Mouse (Mus musculus) layer of hippocampus, adult 2 months (tissue): Measurements from ENCODE around the gene Cald1. TPM values are rescaled to one million over a fixed set of nuclear protein-coding genes. Genes with fewer than 3 reads are reported as not detected.
A peak's percentile ranks its signal among the peaks of the same experiment; 100 is the strongest.

Experiments
- DNase-seq, 2 experiments: peaks; one replicate each; pipeline ENCODE4 v3.0.0; 2022; ENCODE audit warnings: low spot score in 2 of 2
- H3K27ac ChIP-seq: fragments of 200-600 bp; 2 replicates; pipeline ENCODE4 v1.8.1; 2022
- H3K4me3 ChIP-seq: fragments of 200-600 bp; 2 replicates; pipeline ENCODE4 v1.8.1; 2022; ENCODE audit warnings: mild to moderate bottlenecking
- CTCF ChIP-seq: fragments of 200-600 bp; conservative IDR thresholded peaks from 2 replicates; pipeline ENCODE4 v1.8.1; 2022; ENCODE audit warnings: antibody characterized with exemption, mild to moderate bottlenecking, moderate library complexity
- total RNA-seq, 2 experiments: library from RNA; stranded (reverse); gene quantifications; 2 replicates each; pipeline ENCODE4 v1.2.3; 2021

Cald1 gene
- total RNA-seq, 2 experiments from 2014 or later, result 32.9 to 38.8 TPM

DNA sequence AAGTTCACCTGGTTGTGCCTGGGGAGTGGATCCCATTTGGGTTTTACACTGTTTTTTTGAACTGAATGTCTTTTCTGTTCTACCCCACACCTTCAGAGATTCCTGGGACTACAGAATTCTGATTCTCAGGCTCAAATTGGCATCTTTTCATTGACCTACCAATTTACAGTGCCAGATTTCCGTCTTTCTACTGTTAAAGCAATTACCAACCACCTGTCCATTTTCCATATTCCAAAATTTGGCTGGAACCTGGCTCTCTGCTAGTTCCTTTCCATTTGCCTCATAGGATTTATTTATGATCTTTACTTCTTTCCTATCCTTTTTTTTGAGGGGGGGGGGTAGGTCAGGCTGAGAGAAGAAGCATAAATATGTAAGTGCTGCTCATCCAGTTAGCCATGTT, 4.9 kb upstream of the Cald1 start:
- no peak for TF ChIP-seq CTCF
- DNase-seq, result no peak
- Histone ChIP-seq H3K4me3 (no peak overlapping the region), H3K27ac (no peak overlapping the region)

DNA sequence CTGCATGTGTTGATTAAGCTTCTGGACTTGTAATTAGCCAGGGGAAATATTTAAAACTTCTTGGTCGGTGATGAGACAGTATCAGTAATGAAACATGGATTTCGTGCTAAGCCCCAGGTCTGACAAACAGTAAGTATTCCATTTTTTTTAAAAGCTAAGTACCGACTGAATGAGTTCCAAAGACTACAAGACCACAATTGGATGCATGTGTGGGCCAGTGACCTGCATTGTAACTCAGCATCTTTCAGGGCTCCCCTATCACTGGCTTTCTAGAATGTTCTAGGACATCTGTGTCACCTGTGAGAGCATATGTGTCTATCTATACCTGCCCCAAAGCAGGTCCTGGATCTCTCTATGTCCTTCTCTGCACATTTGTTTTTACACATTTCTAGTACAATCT, 984 bp upstream of the Cald1 start:
- H3K27ac ChIP-seq, result no peak overlapping the region
- no peak for DNase-seq
- no peak for TF ChIP-seq CTCF
- no peak overlapping the region for H3K4me3 ChIP-seq

GRCm38 (mm10) chr6:34599171-34599570, 871 bp downstream of the Cald1 start:
- TF ChIP-seq CTCF, result no peak
- peak overlapping the region; percentile 43; the same call in 1 of the 2 replicates for H3K27ac ChIP-seq
- peak overlapping the region; percentile 48 for H3K4me3 ChIP-seq
- DNase-seq, result no peak

GRCm38 (mm10) chr6:34599631-34600111, 1.4 kb downstream of the Cald1 start:
- peak overlapping the region; percentile 43; the same call in 1 of the 2 replicates for H3K27ac ChIP-seq
- no peak for TF ChIP-seq CTCF
- no peak for DNase-seq
- peak overlapping the region; percentile 48 for H3K4me3 ChIP-seq

- TF ChIP-seq CTCF, result no peak
- no peak for DNase-seq
- H3K27ac ChIP-seq, result no peak overlapping the region
- H3K4me3 ChIP-seq, result no peak overlapping the region
These were observed 2.5 kb downstream of the Cald1 start for GRCm38 (mm10) chr6:34600850-34601249.

DNA sequence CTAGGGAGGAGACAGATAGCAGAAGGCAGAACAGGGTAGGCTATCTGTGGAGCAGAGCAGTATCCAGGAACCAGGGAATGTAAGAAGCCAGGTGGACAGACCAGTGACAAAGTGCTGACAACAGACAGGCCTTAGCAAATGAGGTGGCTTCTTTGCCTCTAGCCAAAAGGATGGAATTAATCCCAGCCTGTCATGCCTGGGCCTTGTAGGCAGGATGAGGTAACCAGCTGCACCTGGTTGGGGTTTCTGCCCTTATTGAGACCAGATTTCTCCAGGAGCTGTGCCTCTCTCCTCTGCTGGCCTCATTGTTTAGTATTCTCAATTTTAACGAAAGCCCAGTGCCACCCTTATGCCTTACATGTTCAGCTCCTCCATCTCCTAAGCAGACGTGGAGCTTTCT, 3.8 kb downstream of the Cald1 start:
- DNase-seq, result no peak
- TF ChIP-seq CTCF, result no peak
- H3K4me3 ChIP-seq, result no peak overlapping the region
- H3K27ac ChIP-seq, result no peak overlapping the region

- DNase-seq, result no peak
- Histone ChIP-seq H3K4me3 (no peak overlapping the region), H3K27ac (no peak overlapping the region)
- no peak for TF ChIP-seq CTCF
These were observed 8.1 kb downstream of the Cald1 start for GRCm38 (mm10) chr6:34606407-34606806.

GRCm38 (mm10) chr6:34608603-34609002, 10.3 kb downstream of the Cald1 start:
- H3K27ac ChIP-seq, result no peak overlapping the region
- no peak for DNase-seq
- no peak for TF ChIP-seq CTCF
- H3K4me3 ChIP-seq, result no peak overlapping the region

- no peak for DNase-seq
- Histone ChIP-seq H3K4me3 (0 out of 2 replicates have a peak overlapping the region, but pooled peaks have one; percentile 4), H3K27ac (0 out of 2 replicates have a peak overlapping the region, but pooled peaks have one; percentile 32)
- no peak for TF ChIP-seq CTCF
These were observed 11.9 kb downstream of the Cald1 start for GRCm38 (mm10) chr6:34609892-34610829.

- DNase-seq, result no peak
- no peak overlapping the region for H3K27ac ChIP-seq
- TF ChIP-seq CTCF, result no peak
- H3K4me3 ChIP-seq, result no peak overlapping the region
These were observed 14.8 kb downstream of the Cald1 start for GRCm38 (mm10) chr6:34613122-34613521.

- no peak overlapping the region for H3K27ac ChIP-seq
- no peak overlapping the region for H3K4me3 ChIP-seq
- no peak for DNase-seq
- TF ChIP-seq CTCF, result no peak
These were observed 17.1 kb downstream of the Cald1 start for GRCm38 (mm10) chr6:34615419-34615818.

- TF ChIP-seq CTCF, result no peak
- H3K27ac ChIP-seq, result no peak overlapping the region
- no peak for DNase-seq
- no peak overlapping the region for H3K4me3 ChIP-seq
These were observed 21.2 kb downstream of the Cald1 start for GRCm38 (mm10) chr6:34619494-34619893.

GRCm38 (mm10) chr6:34620242-34620641, 21.9 kb downstream of the Cald1 start:
- TF ChIP-seq CTCF, result no peak
- no peak for DNase-seq
- H3K27ac ChIP-seq, result no peak overlapping the region
- H3K4me3 ChIP-seq, result no peak overlapping the region

DNA sequence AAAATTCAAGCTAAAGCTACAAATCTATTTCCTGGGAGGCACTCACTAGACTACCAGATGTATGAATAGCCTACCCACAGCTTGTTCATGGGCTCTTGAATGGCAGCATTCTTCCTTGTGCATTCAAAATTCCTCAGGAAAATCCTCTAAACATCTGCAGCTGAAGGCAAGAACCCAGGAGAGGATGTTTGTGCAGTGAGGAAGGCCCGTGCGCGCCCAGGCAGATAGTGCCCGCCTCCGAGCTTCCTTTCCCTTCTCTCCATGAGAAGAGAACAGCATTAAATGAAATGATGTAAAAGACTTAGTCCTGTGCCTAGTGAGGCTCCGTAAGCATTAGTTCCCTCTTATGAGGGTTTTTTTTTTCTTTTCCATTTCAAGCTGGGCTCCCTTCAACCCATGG, 24.6 kb downstream of the Cald1 start:
- H3K27ac ChIP-seq, result no peak overlapping the region
- no peak for TF ChIP-seq CTCF
- DNase-seq, result no peak
- H3K4me3 ChIP-seq, result no peak overlapping the region
